Mouse (Mus musculus) large intestine, adult 2 months (tissue): ENCODE results near the gene Adrm1. TPM values are rescaled to one million over a fixed set of nuclear protein-coding genes. Genes with fewer than 3 reads are reported as not detected.

ENCODE experiments used
- DNase-seq: peaks from one replicate; pipeline ENCODE4 v3.0.0-alpha.2; 2012; ENCODE audit warnings: low read depth, low spot score
- WGBS: fragments of 180-500 bp; shearing (Covaris S2); methylation state at CpG from one replicate; pipeline ENCODE4 v1.1.7; 2018; 5-methylcytosine and 5-hydroxymethylcytosine counted together
- polyA plus RNA-seq: library from polyadenylated mRNA; depleted of rRNA; stranded (reverse); fragments of >200 nt; gene quantifications from 2 replicates; pipeline ENCODE4 v1.2.3, GENCODE M21; 2012

Gene Adrm1
- polyA plus RNA-seq, 1 experiment = 86.1 TPM

DNA sequence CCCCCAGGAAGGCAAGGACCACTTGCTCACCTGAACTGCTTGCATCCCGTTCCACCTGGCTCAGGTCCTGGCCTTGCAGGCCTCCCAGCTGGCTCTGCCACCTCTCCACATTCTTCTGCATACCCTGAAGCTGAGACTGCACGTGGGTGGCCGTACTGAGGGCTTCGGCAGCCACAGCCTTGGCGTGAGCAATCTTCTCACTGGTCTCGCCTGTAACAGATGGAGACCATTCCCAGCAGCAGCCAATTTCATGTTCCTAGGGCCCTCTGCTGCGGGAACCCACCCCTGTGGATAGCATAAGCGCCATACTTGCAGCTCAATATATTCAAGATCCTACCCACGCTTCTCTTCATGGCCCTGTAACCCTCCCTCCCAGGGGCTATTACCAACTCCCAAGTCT, 10.3 kb downstream of the Adrm1 start:
- no peak for DNase-seq
- 84% methylated on average over 9 of the region's 9 CpGs for WGBS

DNA sequence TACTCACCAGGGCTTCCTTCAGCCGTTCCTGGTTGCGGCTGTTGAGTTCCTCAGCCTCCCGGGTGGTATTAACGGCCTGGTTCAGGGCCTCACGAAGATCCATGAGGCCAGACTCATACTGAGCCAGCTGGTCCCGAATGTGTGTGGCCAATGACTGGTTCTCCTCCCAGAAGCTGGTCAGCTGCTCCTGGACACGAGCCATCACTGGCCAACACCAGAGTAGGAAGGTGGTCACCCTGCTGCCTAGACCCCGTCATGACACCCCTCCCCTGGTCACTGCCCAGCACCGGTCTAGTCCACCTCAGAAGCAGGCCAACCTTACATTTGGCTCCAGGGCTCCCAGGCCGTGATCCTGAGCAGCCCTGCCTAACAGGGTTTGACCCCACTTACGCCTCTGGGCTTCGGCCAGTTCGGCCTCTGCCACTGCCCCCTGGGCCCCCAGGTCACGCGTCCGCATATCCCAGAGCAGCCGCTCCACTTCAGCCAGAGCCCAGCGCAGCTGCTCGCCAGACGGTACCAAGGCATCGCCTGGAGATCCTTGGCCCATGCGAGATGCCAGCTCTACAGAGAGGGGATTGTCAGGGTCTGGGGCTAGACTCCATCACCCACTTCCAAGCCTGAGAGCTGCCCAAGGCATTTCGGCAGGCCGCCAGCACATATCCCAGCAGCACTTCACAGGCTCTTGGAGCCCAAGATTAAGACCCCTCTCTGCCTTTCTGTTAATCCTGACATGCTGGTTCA, 12.9 kb downstream of the Adrm1 start:
- DNase-seq = no peak
- 87% methylated on average over 24 of the region's 24 CpGs for WGBS

DNA sequence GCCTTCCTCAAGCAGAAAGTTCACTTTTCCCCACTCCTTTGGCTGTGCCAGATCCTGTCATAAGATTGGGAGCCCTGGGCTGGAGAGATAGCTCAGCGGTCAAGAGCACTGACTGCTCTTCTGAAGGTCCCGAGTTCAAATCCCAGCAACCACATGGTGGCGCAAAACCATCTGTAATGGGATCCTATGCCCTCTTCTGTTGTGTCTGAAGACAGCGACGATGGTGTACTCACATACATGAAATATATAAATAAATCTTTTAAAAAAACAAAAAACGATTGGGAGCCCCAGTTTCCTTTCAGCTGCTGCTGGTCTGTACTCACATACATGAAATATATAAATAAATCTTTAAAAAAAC, 13.4 kb downstream of the Adrm1 start:
- 79% methylated on average over 6 of the region's 6 CpGs for WGBS
- no peak for DNase-seq

DNA sequence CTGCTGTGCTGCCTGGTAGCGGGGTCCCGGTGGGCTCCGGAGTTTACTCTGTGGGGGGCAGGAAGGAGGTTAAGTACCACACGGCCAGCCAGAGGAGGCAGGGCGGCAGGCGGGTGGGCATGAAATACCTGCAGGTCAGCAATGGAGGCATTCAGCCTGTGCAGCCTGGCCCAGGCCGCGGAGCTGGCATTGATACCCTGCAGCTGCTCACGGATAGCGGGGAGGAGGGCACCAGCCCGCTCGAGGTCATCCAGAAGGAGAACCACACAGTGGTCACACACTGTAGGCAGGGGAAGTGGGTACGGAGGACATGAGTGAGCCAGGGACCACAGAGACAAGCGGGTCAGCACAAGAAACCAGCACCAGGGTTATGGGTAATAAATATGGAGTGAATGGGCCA, 14.4 kb downstream of the Adrm1 start:
- DNase-seq = no peak
- WGBS = 89% methylated on average over 14 of the region's 14 CpGs

DNA sequence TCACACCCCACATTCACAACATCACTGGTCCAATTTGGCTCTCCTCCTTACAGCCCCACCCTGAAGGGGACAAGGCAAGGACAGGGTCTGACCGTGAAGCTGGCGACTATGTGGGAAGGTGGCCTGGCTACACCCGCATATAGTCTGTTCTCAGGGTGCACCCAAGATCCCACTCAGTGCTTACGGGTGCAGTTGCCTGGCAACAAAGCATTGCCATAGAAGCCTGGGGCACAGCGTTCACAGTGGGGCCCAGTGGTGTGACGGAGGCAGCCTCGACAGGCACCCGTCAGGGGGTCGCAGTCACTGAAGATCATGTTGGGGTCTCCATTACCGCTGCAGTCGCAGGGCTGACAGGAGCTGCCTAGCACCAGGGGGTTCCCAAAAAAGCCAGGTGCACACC, 16.1 kb downstream of the Adrm1 start:
- WGBS = 90% methylated on average over 11 of the region's 11 CpGs
- no peak for DNase-seq

DNA sequence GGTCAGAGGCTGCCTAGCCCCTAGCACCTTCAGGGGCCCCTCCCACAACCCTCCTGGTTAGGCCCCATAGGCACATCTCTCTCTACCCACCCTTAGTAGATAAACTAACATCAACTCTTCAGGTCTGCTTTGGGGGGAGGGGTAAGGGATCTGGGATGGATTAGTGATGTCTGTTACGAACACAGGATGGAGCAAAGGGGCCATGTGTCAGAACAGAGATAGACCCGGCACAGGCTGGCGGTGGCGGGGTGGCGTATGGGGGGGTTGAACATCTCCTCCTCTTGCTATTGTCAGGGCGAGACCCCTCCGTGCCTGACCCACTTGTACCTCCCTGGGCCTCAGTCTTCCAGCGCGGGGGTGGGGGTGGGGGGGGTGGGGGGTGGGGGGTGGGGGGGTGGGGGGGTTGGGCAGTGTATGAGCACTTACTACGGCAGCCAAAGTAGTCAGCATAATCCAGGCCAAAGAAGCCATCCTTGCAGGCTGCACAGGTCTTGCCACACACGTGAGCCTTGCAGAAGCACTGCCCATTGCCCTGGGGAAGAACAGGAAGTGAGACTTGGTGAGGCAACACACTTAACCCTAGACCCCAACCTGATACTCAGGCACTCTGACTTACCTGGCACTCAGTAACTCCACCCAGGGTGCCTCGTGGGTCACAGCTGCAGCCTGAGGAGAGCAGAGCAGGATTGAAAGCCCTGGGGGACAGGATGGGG, 25.5 kb downstream of the Adrm1 start:
- DNase-seq = no peak
- WGBS = 79% methylated on average over 12 of the region's 12 CpGs

DNA sequence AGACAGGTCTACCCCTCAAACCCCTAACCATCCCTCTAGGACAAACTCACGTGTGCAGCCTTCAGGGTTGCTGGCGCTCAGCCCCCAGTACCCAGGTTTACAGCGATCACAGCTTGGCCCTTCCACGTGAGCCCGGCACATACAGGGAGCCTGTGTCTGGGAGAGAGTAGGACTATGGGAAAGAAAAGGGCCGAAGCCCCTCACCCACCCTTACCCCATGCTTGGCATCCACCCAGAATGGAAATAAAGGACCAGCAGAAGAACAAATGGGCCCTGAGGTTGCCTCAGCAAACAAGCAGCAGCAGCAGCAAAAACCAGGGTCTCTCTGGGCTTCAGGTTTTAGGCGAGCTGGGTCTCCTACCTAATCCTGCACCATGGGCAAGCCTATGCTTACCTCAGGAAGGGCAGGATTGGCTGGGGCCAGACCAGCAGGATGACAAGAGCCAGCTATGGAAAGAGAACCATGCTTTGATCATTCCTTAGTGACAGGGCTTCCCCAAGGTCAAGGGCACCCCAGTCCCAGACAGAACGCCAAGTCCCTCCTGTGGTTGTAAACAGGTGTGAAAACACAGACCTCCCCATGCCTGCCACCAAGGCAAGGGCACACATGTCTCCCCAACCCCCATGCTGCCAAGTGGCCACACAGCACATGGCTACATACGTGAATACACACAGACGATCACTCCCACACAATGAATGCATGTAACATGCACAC, 26.2 kb downstream of the Adrm1 start:
- WGBS = 90% methylated on average over 10 of the region's 10 CpGs
- no peak for DNase-seq

DNA sequence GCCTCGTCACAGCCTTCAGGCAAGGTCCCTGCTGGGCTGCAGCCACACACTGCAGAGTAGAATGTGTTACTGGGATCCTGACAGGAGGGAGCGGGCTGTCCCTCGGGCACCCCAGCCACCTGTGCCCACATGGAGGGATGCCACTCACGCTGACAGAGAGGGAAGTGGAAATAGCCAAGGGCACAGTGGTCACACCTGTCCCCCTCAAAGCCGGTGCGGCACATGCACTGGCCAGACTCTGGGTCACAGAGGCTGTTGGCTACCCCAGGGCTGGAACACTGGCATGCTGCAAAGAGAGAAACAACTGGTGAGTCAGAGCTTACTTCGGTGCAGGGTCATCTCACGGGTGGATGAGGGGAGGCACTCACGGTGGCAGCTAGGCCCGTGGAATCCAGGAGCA, 27.5 kb downstream of the Adrm1 start:
- WGBS = 91% methylated on average over 10 of the region's 10 CpGs
- no peak for DNase-seq

DNA sequence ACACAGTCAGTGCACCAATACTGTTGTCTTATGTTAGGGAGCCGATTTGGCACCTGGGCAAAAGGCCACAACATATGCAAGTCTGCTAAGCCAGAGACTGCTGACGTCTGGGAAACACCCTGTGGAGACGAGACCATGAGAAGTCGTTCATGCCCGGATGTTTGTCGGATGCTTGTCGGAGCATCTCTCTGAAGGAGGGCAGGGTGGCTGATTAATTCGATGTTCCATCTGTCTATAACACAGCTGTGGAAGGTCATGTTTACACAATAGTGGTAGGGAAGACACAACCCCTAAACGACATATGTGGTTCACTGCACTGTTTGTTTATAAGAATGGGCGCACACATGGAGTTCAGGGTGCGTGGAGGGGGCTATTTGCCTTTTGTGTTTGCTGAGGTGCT, 29.4 kb downstream of the Adrm1 start:
- WGBS = 64% methylated on average over 11 of the region's 11 CpGs
- DNase-seq = no peak

DNA sequence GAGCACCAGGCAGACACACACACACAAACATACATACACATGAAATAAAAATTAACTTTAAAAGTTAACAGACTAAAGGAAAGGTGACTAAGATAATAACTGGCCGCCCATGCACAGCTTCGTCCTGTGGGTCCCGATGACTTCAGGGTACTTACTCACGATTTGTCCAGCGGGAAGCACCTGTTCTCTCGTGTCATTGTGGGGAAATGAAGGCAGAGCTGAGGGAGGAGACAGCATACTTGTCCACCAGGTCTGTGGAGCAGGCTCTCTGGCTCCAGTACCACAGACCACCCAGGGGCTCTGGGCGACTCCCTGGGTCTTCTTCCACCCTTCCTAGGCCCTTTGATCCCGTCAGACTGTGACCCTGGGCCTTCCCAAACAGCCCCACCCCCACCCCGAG, 30.0 kb downstream of the Adrm1 start:
- WGBS = 74% methylated on average over 9 of the region's 9 CpGs
- no peak for DNase-seq

DNA sequence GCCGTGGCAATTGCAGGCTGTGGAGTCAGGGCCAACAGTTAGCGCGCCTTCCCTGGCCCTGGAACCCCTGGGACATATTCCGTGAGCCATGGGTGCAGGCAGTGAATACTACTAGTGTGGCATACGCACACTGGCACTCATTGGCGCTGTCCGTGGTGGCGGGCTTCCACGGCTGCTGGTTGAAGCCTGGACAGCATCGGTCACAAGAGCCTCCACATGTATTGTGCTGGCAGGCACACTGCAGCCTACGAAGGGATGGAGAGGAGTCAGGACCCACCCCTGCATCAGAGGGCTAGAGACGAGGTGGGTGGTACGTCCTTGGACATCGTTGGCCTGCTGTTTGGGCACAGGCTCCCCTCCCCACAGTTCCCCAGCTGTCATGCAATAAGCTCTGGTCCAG, 31.0 kb downstream of the Adrm1 start:
- 92% methylated on average over 14 of the region's 14 CpGs for WGBS
- DNase-seq = no peak

DNA sequence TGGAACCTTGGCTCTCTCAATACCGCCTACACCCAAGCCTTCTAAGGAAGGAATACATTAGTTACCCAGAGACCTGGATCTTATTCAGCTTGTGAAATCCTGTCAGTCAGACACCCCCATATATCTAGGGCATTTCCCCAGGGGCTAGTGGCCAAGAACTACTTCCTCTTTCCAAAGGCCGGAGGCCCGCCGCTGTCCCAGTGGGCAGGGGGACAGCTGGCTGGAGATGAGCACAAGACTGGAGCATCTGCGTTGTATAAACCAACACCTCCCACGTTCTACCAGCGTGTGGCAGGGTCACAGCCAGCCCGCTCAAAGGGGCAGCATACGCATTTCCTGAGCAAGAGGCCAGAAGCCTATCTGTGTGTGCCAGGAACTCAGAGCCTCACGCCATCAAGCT, 31.5 kb downstream of the Adrm1 start:
- no peak for DNase-seq

DNA sequence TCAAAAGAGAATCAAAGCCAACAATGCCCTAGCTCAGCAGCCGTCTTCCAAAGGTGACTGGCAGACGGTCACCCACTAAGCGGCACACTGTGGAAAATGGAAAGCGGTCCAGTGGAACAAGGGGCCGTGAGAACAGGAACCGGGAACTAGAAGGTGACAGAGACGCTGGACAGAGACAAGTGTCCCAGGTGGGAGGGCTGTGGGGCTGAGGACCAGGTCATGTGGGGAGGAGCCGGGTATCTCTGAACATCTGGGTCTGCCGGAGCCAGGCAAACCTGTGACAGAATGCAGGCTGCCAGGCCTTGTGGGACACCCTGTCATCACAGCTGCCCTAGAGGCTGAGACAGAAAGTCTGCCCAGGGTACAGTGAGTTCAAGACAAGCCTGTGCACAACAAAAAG, 33.2 kb downstream of the Adrm1 start:
- WGBS = 89% methylated on average over 9 of the region's 9 CpGs
- no peak for DNase-seq

More for the DNA sequence above, 31.5 kb downstream of the Adrm1 start:
- 74% methylated on average over 10 of the region's 10 CpGs for WGBS

DNA sequence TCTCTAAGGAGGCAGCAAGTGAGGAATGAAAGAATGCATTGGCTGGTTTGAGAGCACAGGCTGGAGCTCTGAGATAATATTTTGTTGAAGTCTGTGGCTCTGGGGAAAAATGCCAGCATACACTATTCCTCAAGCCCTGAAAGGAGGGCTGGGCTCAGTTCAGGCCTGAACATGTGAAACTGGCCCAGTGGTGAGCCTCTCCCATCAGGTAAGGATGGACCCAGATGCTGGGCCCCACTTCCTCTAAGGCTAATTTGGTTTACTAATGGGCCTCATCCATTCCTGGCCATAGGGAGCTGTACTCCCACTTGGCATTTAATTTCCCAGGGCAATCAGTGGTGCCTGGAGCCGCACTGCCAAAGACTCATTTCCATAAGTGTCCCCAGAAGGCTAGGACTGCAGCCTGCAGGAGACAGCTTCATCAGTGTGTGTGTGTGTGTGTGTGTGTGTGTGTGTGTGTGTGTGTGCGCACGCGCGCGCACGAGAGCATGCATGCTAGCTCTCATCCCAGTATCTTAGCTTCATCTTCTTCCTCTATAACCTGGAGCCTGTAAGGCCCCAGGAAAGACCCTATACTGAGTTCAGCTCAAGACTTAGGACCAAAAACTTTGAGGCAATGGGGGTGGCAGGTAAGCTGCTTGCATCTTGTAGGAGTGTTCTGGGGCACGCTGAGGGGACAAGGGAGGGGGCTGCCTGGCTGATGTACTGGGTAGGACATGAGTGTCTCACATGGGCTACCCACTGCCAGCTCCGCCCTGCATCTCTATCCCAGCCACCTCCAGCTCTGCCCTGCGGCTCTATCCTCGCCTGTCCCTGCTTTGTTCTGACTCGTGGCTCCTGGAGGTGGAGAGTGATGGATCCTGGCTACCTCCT, 34.0 kb downstream of the Adrm1 start:
- 89% methylated on average over 12 of the region's 12 CpGs for WGBS

DNA sequence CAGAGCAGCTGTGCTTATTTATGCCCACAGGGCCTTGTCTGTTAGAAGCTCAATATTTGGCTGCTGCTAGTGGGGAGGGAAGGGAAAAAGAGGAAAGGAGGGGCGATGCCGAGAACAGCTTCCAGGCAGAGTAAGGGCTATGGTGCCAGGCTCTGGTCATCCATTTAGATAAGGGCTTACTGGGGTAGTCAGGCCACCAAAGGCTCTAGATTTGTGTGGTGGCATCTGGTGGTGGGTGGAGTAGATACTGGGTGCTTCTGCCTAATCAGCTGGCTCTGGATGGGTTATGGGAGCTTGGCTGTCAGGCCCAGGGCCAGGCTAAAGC, 34.6 kb downstream of the Adrm1 start:
- DNase-seq = no peak
- 88% methylated on average over 2 of the region's 2 CpGs for WGBS

More for the DNA sequence above, 34.0 kb downstream of the Adrm1 start:
- no peak for DNase-seq

DNA sequence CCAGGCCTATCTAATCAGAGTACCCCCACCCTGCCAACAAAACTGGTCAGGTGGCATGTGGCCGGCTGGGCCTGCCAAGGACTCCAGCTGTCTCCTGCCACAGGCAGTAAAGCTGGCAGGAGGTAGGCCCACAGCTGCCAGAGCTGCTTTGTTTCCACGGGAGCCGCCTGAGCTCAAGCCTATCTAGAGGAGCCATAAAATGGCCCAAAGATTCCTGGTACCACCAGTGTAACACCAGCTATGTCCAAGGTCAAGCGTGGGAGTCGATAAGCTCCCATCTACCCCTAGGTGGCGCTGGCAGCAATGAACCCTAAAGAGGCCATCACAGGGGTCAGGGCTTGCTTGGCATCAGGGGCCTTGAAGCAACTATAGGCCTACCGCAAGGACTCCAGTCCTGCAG, 36.6 kb downstream of the Adrm1 start:
- WGBS = 40% methylated on average over 7 of the region's 7 CpGs
- DNase-seq = no peak

DNA sequence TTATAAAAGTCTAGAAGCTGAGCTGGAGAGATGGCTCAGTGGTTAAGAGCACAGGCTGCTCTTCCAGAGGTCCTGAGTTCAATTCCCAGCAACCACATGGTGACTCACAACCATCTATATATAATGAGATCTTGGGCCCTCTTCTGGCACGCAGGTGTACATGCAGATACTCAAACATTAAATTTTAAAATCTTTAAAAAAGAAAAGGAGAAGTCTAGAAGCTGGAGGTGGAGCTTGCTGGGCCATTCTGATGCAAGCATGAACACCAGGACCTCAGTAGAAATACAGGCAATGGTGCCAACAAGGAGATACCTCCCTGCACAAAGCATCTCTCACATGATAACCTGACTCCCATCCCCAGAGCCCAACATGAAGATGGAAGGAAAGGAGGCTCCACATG, 37.7 kb downstream of the Adrm1 start:
- no peak for DNase-seq
- WGBS = 73% methylated on average over 1 of the region's 1 CpGs

DNA sequence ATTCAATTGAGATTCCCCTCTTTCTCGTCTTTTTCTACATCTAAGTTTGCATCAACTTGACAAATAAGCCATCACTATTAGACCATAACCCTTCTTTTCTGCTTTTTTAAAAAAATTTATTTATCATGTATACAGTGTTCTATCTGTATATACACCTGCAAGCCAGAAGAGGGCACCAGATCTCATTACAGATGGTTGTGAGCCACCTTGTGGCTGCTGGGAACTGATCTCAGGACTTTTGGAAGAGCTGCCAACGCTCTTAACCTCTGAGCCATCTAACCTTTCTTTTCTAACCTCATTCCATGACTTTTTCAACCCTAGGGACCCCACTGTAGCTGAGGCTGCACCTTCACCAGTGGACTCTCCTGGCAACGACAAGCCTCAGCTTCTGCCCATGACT, 41.0 kb downstream of the Adrm1 start:
- WGBS = 94% methylated on average over 3 of the region's 3 CpGs
- DNase-seq = no peak

DNA sequence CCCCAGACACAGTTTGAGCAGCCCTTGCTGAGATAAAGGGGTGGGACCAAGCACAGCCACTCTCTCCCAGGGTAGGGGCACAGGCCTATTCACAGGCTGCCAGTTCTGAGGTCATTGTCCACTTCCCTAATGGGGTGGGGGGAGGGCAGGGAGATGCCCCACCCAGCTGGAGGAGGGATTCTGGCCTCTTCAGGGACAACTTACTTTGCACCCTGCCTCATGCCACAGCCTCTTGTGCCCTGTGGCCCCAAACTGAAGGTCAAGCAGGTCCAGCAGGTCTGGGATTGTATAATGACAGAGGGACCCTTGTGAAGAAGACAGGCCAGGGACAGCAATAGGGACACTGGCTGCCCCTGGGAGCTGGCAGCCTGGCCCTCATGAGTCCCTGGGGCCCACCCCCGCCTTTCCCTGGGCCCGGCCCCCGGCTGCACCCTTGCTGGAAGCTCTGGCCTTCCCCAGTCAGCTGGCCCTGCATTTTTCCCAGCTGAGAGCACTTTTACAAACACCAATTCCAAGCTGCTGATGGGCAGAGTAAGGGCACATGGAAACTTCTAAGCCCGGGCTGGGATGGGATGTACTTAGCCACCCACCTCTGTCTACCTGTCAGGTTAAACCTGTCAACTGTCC, 43.2 kb downstream of the Adrm1 start:
- 45% methylated on average over 4 of the region's 4 CpGs for WGBS
- DNase-seq = no peak

DNA sequence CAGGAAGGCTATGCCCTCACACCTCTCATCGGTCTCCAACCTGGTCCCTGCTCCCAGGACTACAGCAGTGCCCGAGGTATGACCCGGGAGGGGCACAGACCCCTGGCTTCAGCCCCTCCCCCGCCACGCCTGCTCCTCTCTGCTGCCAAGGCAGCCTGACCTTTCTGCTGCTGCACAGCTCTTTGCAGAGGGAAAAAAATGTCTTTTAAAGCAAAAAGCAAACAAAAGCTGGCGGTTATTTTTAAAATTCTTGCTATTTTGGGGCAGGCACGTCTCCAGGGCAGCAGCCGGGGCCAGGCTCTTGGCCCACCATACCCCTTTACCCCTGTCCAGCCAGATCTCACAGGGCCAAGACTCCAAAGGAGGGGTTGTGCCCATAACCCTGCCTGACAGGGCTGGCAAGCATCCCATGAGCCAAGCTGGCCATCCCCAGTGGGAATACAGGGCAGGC, 43.8 kb downstream of the Adrm1 start:
- DNase-seq = no peak
- 45% methylated on average over 8 of the region's 8 CpGs for WGBS
